Mouse (Mus musculus) neural tube, embryonic 14.5 days (tissue): ENCODE measurements at regions not wholly inside any gene's neighbourhood (a gene's known extent, or its start where the extent isn't known, plus 50 kb on each side); places are given as distances from the start of the nearest gene placed in this dataset.
"Not testable (repeated sequence)": the region's sequence is repeated elsewhere in the genome, so short reads cannot be mapped to it uniquely, and the experiment has no call there.

ENCODE experiments used
- ATAC-seq: fragments of 200-750 bp; cut with Nextera tagmentation; 2 replicates; pipeline ENCODE4 v1.8.0; 2017; ENCODE audit warnings: low read depth, mild to moderate bottlenecking, moderate TSS enrichment, moderate library complexity
- H3K27ac ChIP-seq: fragments of 300-500 bp; sonication (generic); 2 replicates; pipeline ENCODE4 v1.5.1; 2014; ENCODE audit warnings: low read depth, mild to moderate bottlenecking, control low read depth, low read length, moderate library complexity, mixed read lengths
- H3K27me3 ChIP-seq: fragments of 300-500 bp; sonication (generic); 2 replicates; pipeline ENCODE4 v1.6.1; 2014; ENCODE audit warnings: low read length; ENCODE audit not compliant: control insufficient read depth, insufficient read depth
- H3K36me3 ChIP-seq: fragments of 300-500 bp; sonication (generic); 2 replicates; pipeline ENCODE4 v1.6.1; 2014; ENCODE audit warnings: low read length, mixed read lengths; ENCODE audit not compliant: control insufficient read depth, insufficient read depth
- H3K4me1 ChIP-seq: fragments of 300-500 bp; sonication (generic); 2 replicates; pipeline ENCODE4 v1.6.1; 2014; ENCODE audit warnings: low read length; ENCODE audit not compliant: control insufficient read depth, insufficient read depth
- H3K4me2 ChIP-seq: fragments of 300-500 bp; sonication (generic); 2 replicates; pipeline ENCODE4 v1.6.1; 2014; ENCODE audit warnings: mild to moderate bottlenecking, low read depth, low read length, control low read depth
- H3K4me3 ChIP-seq: fragments of 300-500 bp; sonication (generic); 2 replicates; pipeline ENCODE4 v1.5.1; 2014; ENCODE audit warnings: low read depth, low read length, control low read depth, mixed read lengths
- H3K9ac ChIP-seq: fragments of 300-500 bp; sonication (generic); replicated peaks from 2 replicates; pipeline ENCODE4 v1.6.1; 2014; ENCODE audit warnings: low read depth, mild to moderate bottlenecking, control low read depth, low read length, mixed read lengths
- H3K9me3 ChIP-seq: fragments of 300-500 bp; sonication (generic); 2 replicates; pipeline ENCODE4 v1.6.1; 2016; ENCODE audit warnings: low read length; ENCODE audit not compliant: control insufficient read depth
- WGBS: fragments of 180-500 bp; shearing (Covaris S2); extraction: QIAGEN DNeasy Blood & Tissue Kit; methylation state at CpG from one replicate; pipeline ENCODE4 v1.1.7; 2014; 5-methylcytosine and 5-hydroxymethylcytosine counted together

DNA sequence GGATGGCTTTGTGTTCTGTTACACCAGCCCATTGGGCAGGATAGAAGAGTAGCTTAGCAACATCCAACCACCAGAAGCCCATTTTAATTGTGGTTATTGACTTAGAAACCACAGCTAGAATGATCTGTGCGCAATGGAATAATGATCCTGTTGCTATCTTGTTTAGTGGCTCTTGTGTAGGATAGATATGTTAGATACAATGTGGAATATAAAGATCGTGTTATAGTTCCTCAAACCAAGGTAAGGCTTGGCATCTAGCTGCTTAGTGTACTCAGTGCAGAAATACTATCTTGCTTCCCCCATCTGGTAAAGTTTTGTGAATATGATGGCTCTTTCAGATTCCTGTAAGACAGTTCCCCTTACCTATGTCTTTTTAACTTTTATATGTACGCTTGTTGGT, 230.4 kb downstream of the Wdr20rt start:
- Histone ChIP-seq H3K27ac (no peak overlapping the region), H3K4me1 (no peaks in the 10 kb centered on the region), H3K4me2 (no peak overlapping the region), H3K4me3 (no peak overlapping the region), H3K36me3 (no peaks in the 10 kb centered on the region), H3K9me3 (no peaks in the 10 kb centered on the region), H3K9ac (no peak overlapping the region), H3K27me3 (no peaks in the 10 kb centered on the region)
- ATAC-seq = no peak
- 90% methylated on average over 3 of the region's 3 CpGs for WGBS

DNA sequence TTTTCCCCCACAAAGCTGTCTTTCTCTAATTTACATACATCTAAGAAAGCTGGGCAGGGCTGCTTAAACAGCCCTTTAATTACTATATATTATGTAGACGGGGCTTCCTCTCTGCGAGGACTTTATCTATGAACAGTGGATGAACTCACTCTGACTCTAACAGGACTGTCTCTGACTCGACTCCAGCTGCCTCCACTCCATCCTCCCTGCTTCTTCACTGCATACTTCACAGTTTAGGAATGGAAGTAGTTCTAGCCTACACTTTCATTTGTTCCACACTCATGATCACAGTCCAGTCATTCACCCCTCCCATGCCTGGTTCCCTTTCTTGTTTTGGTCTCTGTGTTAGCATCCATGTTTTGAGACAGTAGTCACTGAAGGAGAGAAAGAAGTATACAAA, 231.6 kb downstream of the Wdr20rt start:
- Histone ChIP-seq H3K36me3 (no peaks in the 10 kb centered on the region), H3K9ac (no peak overlapping the region), H3K4me1 (no peaks in the 10 kb centered on the region), H3K4me2 (no peak overlapping the region), H3K4me3 (no peak overlapping the region), H3K27me3 (no peaks in the 10 kb centered on the region), H3K27ac (no peak overlapping the region), H3K9me3 (no peaks in the 10 kb centered on the region)
- ATAC-seq = no peak
- 79% methylated on average over 3 of the region's 3 CpGs for WGBS

DNA sequence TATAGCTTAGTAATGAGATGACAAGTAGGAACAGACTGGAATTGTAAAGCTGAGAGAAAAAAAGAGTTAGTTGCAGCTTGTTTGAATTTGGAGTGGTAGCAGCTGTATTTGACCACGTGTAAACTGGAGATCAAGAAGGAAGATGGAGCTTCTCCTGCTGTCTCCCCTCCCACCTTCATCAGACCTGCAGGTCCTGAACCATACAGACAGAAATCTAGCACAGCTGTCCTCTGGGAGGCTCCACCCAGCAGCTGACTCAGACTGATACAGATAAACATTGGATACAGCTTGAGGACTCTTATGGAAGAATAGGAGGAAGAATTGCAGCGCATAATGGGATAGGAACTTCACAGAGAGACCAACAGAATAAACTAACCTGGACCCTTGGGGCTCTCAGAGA, 238.9 kb downstream of the Wdr20rt start:
- no peak overlapping the region for H3K4me2 ChIP-seq
- no peaks in the 10 kb centered on the region for H3K27me3 ChIP-seq
- no peaks in the 10 kb centered on the region for H3K36me3 ChIP-seq
- no peak overlapping the region for H3K9ac ChIP-seq
- no peak for ATAC-seq
- H3K9me3 ChIP-seq = no peaks in the 10 kb centered on the region
- 66% methylated on average over 2 of the region's 2 CpGs for WGBS
- H3K4me1 ChIP-seq = no peaks in the 10 kb centered on the region
- H3K4me3 ChIP-seq = no peak overlapping the region
- no peak overlapping the region for H3K27ac ChIP-seq

DNA sequence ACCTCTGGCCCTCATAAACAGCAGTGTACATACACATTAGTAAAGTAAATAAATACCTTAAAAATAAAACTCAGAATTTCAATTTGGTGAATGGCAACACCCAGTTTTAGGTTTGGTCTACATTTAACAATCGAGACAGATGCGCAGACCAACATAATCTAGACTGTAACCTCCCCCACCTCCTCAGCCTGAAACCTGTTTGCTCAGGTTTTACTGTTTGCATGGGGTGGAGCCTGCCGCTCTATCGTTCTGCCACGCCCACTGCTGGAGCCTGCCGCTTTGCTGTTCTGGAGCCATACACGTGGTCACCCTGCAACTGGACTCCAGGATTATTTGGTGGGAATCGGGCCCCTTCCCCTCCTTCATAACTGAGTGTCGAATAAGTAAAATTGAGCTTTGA, 253.4 kb downstream of the Wdr20rt start:
- H3K9ac ChIP-seq, ATAC-seq, H3K27me3 ChIP-seq, H3K4me3 ChIP-seq, H3K4me1 ChIP-seq, H3K27ac ChIP-seq, H3K36me3 ChIP-seq, H3K9me3 ChIP-seq, H3K4me2 ChIP-seq: not testable (repeated sequence)
- WGBS = 52% methylated on average over 9 of the region's 9 CpGs

DNA sequence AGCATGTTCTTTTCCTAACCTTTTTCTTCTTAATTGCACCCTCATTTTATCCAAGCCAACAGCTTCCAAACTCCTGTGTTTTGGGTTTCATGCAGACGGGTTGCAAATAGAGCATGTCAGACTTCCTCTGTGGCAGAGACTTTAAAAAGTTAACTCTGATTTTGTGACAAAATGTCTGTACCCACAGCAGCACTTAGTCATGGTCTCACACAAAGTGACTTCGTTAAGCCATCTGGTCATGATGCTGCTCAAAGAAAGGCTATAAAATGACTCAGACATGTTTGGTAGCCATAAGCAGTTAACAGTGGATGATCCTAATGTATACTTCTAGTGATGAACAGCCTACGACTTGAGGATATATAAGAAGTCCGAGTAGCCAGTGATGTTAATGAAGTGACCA, 255.5 kb downstream of the Wdr20rt start:
- Histone ChIP-seq H3K27me3 (no peaks in the 10 kb centered on the region), H3K9ac (no peak overlapping the region)
- 77% methylated on average over 4 of the region's 4 CpGs for WGBS

DNA sequence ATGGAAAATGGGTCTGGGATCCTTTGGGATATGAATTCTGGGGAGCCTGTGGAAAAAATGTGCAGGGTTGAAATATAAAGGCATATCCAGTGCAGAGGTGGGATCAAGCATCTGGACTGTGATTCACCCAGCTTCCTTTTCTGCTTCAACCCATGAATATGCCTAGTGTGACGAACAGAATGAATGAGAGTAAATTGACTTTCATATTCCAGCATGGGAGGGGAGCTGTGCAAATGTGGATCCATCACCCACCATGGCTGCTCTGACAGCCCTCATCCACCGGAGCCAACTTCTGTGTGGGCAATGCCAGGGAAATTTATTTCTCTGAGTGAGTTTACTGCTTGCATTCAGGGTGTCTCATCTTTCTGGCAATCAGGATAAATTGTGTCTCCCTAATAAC, 265.8 kb downstream of the Wdr20rt start:
- H3K27me3 ChIP-seq = no peaks in the 10 kb centered on the region
- no peak for ATAC-seq
- H3K9me3 ChIP-seq = no peaks in the 10 kb centered on the region; the same call in 1 of the 2 replicates
- no peak overlapping the region for H3K27ac ChIP-seq
- 46% methylated on average over 2 of the region's 2 CpGs for WGBS
- no peaks in the 10 kb centered on the region for H3K36me3 ChIP-seq
- H3K4me1 ChIP-seq = no peaks in the 10 kb centered on the region
- no peak overlapping the region for H3K4me3 ChIP-seq
- H3K4me2 ChIP-seq = no peak overlapping the region
- H3K9ac ChIP-seq = no peak overlapping the region

More for the DNA sequence above, 255.5 kb downstream of the Wdr20rt start:
- Histone ChIP-seq H3K9me3 (no peaks in the 10 kb centered on the region), H3K4me1 (no peaks in the 10 kb centered on the region), H3K4me3 (no peak overlapping the region), H3K27ac (no peak overlapping the region), H3K4me2 (no peak overlapping the region), H3K36me3 (no peaks in the 10 kb centered on the region)
- no peak for ATAC-seq

DNA sequence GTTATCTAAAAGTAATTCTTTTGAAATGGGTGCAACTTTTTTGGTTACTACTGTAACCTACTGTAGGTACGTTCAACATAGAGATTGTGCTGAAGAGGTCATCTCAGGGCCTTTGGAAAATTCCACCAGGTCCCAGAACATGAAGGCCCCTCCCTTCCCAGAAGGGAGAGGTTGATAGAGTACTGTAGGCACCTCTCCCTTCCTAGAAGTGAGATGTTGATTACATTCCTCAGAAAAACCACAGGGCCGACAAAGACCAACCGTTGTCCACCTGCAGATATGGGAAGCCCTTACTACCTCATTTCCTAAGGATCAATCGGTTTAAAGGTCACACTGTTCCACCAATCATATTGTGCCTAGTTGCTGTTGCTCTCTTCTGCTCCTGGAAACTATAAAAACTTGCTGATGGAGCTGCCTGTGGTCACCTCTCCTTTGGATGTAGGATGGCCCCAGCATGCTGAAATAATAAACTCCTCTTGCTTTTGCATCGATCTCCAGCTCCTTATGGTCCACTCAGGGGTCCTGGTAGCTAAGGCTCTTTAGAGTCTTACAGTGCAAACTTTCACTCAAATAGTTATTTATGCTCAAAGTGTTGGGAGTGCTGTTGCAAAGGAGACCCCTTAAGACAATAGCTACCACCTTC, 269.2 kb downstream of the Wdr20rt start:
- no peaks in the 10 kb centered on the region; the same call in 1 of the 2 replicates for H3K9me3 ChIP-seq
- no peaks in the 10 kb centered on the region for H3K4me1 ChIP-seq
- ATAC-seq = no peak
- 95% methylated on average over 5 of the region's 5 CpGs for WGBS
- H3K9ac ChIP-seq = no peak overlapping the region
- H3K36me3 ChIP-seq = no peaks in the 10 kb centered on the region
- H3K27me3 ChIP-seq = no peaks in the 10 kb centered on the region
- no peak overlapping the region for H3K4me2 ChIP-seq
- H3K27ac ChIP-seq = no peak overlapping the region
- no peak overlapping the region for H3K4me3 ChIP-seq

DNA sequence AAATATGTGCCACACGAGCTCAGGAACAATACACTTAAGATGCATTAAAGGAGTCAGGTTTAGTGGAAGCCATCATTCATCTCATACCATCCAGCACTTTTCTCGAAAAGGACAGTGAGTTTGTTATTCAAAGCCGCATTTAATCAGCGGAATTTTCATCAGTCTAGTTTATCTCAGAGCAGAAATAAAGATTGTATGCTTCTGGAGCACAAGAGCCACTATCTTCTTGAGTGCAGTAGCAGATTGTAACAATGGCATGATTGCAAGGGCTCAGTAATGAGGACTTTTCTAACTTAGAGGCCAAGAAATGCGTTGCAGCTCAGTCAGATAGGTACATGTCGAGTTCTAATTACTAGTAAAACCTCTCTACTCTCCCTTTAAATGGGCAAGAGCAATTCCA, 271.3 kb downstream of the Wdr20rt start:
- 68% methylated on average over 6 of the region's 6 CpGs for WGBS
- H3K4me1 ChIP-seq = no peaks in the 10 kb centered on the region
- no peak overlapping the region for H3K4me2 ChIP-seq
- H3K27me3 ChIP-seq = no peaks in the 10 kb centered on the region
- H3K27ac ChIP-seq = no peak overlapping the region
- H3K9ac ChIP-seq = no peak overlapping the region
- H3K36me3 ChIP-seq = no peaks in the 10 kb centered on the region
- ATAC-seq = no peak
- H3K4me3 ChIP-seq = no peak overlapping the region
- H3K9me3 ChIP-seq = no peaks in the 10 kb centered on the region

DNA sequence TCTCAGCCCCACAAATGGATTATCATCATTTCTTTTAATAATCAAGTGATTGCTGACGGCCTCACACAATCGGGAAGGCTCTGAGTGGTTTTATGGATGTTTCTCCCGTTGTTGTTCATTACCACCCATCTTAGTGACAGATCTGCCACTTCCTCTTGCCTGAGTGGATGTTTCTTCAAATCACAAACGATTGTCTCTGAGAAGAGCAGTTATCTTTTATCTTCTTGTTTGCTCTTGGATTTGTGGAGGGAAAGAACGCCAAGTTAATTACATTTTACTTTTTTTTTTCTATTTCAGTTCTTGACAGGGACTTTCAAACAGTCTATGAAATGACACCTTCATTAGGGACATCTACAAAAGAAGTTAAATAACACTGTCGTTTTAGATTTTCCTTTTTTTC, 272.3 kb downstream of the Wdr20rt start:
- no peaks in the 10 kb centered on the region for H3K27me3 ChIP-seq
- H3K27ac ChIP-seq = no peak overlapping the region
- no peak for ATAC-seq
- H3K9me3 ChIP-seq = no peaks in the 10 kb centered on the region
- WGBS = 64% methylated on average over 6 of the region's 6 CpGs
- no peaks in the 10 kb centered on the region for H3K4me1 ChIP-seq
- no peaks in the 10 kb centered on the region for H3K36me3 ChIP-seq
- no peak overlapping the region for H3K4me3 ChIP-seq
- H3K4me2 ChIP-seq = no peak overlapping the region
- H3K9ac ChIP-seq = no peak overlapping the region
